Mouse (Mus musculus): ENCODE measurements at regions not wholly inside any gene's neighbourhood (a gene's known extent, or its start where the extent isn't known, plus 50 kb on each side); places are given as distances from the start of the nearest gene placed in this dataset.
A peak's percentile ranks its signal among the peaks of the same experiment; 100 is the strongest.

DNA sequence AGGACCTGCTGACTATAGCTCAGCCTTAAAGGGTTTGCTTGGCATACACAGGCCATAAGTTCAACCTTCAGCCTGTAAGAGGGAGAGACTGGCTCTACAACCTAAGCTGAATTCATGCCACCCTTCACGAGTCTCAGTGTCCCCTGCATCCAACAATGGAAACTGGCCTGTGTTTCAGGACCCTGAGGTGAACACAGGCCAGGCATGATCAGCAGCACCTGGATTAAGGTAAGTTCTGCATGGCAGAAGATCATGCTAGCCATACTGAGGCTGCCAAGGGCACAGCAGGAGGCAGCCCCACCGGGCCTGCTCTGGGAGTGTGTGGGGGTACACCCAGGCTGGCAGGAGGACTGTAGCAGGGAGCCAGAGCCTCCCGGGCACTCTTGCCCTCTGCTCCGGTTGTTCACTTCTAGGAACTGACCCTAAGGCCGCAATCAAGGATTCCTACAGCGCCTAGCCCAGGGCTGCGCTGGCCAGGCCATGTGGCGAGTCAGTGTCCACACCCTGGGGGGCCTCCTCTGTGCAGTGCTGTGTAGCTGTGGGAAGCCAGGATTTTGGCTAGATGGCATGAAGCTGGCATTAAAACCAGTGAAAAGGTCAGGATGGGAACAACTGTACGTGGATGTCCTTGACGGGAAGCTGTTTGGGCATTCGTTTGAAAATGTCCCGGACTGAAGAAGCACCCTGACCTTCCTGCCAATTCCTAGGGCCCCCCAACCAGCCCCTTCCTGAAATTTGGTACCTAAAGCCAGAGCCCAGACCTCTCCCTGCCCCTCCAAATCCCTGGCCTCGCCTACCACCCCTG, 74.8 kb upstream of the Ppp2r5c start:
- no peaks in the 10 kb centered on the region for H3K36me3 ChIP-seq (ENCODE audit: control insufficient read depth, insufficient read depth, low read length)
- no peaks in the 10 kb centered on the region for H3K4me1 ChIP-seq (ENCODE audit: control insufficient read depth, insufficient read depth, low read length)
- 77% methylated on average over 13 of the region's 13 CpGs for WGBS
- TF ChIP-seq CTCF (conservative IDR thresholded peaks at IDR 0.05; ENCODE audit: insufficient read depth, insufficient read length, low read depth, low read length) (no peak), POLR2A (IDR thresholded peaks at IDR 0.05; ENCODE audit: low read depth, low read length) (no peak)
- DNase-seq: no peak
- no peaks in the 10 kb centered on the region for H3K27me3 ChIP-seq (replicated peaks; ENCODE audit: control insufficient read depth, insufficient read depth, low read length)
- no peak overlapping the region for H3K4me3 ChIP-seq (ENCODE audit: insufficient read depth, low read depth, low read length)
- no peak overlapping the region for H3K27ac ChIP-seq (ENCODE audit: insufficient read depth, low read depth, low read length)

GRCm38 (mm10) chr12:110372986-110373385, 73.9 kb upstream of the Ppp2r5c start:
- Histone ChIP-seq H3K27ac (ENCODE audit: insufficient read depth, low read depth, low read length) (no peak overlapping the region), H3K4me1 (ENCODE audit: control insufficient read depth, insufficient read depth, low read length) (no peaks in the 10 kb centered on the region), H3K27me3 (replicated peaks; ENCODE audit: control insufficient read depth, insufficient read depth, low read length) (no peaks in the 10 kb centered on the region), H3K36me3 (ENCODE audit: control insufficient read depth, insufficient read depth, low read length) (no peaks in the 10 kb centered on the region), H3K4me3 (ENCODE audit: insufficient read depth, low read depth, low read length) (no peak overlapping the region)
- peak; percentile 3 for DNase-seq
- 59% methylated on average over 9 of the region's 9 CpGs for whole genome bisulfite sequencing
- TF ChIP-seq POLR2A (IDR thresholded peaks at IDR 0.05; ENCODE audit: low read depth, low read length): no peak

- TF ChIP-seq POLR2A (IDR thresholded peaks at IDR 0.05; ENCODE audit: low read depth, low read length) (no peak), CTCF (conservative IDR thresholded peaks at IDR 0.05; ENCODE audit: insufficient read depth, insufficient read length, low read depth, low read length) (peak; percentile 91)
- no peak overlapping the region for H3K4me3 ChIP-seq (ENCODE audit: insufficient read depth, low read depth, low read length)
- H3K27ac ChIP-seq (ENCODE audit: insufficient read depth, low read depth, low read length): no peak overlapping the region
- WGBS: 2% methylated on average over 27 of the region's 27 CpGs
- no peaks in the 10 kb centered on the region for H3K4me1 ChIP-seq (ENCODE audit: control insufficient read depth, insufficient read depth, low read length)
- peak; percentile 85 for DNase-seq
- H3K27me3 ChIP-seq (replicated peaks; ENCODE audit: control insufficient read depth, insufficient read depth, low read length): no peaks in the 10 kb centered on the region
- H3K36me3 ChIP-seq (ENCODE audit: control insufficient read depth, insufficient read depth, low read length): no peaks in the 10 kb centered on the region
These were observed 73.4 kb upstream of the Ppp2r5c start for GRCm38 (mm10) chr12:110373408-110374065.

GRCm38 (mm10) chr12:110375139-110375538, 71.8 kb upstream of the Ppp2r5c start:
- TF ChIP-seq CTCF (conservative IDR thresholded peaks at IDR 0.05; ENCODE audit: insufficient read depth, insufficient read length, low read depth, low read length) (no peak), POLR2A (IDR thresholded peaks at IDR 0.05; ENCODE audit: low read depth, low read length) (no peak)
- DNase-seq: no peak
- H3K4me1 ChIP-seq (ENCODE audit: control insufficient read depth, insufficient read depth, low read length): no peaks in the 10 kb centered on the region
- H3K27ac ChIP-seq (ENCODE audit: insufficient read depth, low read depth, low read length): no peak overlapping the region
- H3K36me3 ChIP-seq (ENCODE audit: control insufficient read depth, insufficient read depth, low read length): no peaks in the 10 kb centered on the region
- H3K27me3 ChIP-seq (replicated peaks; ENCODE audit: control insufficient read depth, insufficient read depth, low read length): no peaks in the 10 kb centered on the region
- H3K4me3 ChIP-seq (ENCODE audit: insufficient read depth, low read depth, low read length): no peak overlapping the region
- WGBS: 16% methylated on average over 15 of the region's 15 CpGs

- no peak overlapping the region for H3K27ac ChIP-seq (ENCODE audit: insufficient read depth, low read depth, low read length)
- H3K27me3 ChIP-seq (replicated peaks; ENCODE audit: control insufficient read depth, insufficient read depth, low read length): no peaks in the 10 kb centered on the region
- 34% methylated on average over 7 of the region's 7 CpGs for WGBS
- no peaks in the 10 kb centered on the region for H3K4me1 ChIP-seq (ENCODE audit: control insufficient read depth, insufficient read depth, low read length)
- no peak for TF ChIP-seq POLR2A (IDR thresholded peaks at IDR 0.05; ENCODE audit: low read depth, low read length)
- TF ChIP-seq CTCF (conservative IDR thresholded peaks at IDR 0.05; ENCODE audit: insufficient read depth, insufficient read length, low read depth, low read length): peak; percentile 36
- H3K36me3 ChIP-seq (ENCODE audit: control insufficient read depth, insufficient read depth, low read length): no peaks in the 10 kb centered on the region
- H3K4me3 ChIP-seq (ENCODE audit: insufficient read depth, low read depth, low read length): no peak overlapping the region
- no peak for DNase-seq
These were observed 70.7 kb upstream of the Ppp2r5c start for GRCm38 (mm10) chr12:110376062-110376837.

DNA sequence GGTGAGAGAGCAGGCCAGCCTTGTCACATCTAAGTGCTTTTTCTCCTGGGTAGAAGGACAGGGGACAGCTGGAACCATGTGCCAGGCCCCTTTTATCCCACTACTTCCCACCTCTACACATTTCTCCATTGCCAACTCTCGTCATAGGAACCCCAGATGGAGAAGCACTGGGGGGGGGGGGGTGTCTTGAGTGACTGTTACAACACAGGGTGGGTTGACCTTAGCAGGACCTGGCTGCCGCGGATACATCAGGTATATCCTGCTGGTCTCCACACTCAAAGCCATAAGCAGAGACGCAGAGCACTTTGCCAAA, 70.1 kb upstream of the Ppp2r5c start:
- no peak for DNase-seq
- Histone ChIP-seq H3K27me3 (replicated peaks; ENCODE audit: control insufficient read depth, insufficient read depth, low read length) (no peaks in the 10 kb centered on the region), H3K36me3 (ENCODE audit: control insufficient read depth, insufficient read depth, low read length) (no peaks in the 10 kb centered on the region), H3K4me3 (ENCODE audit: insufficient read depth, low read depth, low read length) (no peak overlapping the region), H3K4me1 (ENCODE audit: control insufficient read depth, insufficient read depth, low read length) (no peaks in the 10 kb centered on the region), H3K27ac (ENCODE audit: insufficient read depth, low read depth, low read length) (no peak overlapping the region)
- TF ChIP-seq CTCF (conservative IDR thresholded peaks at IDR 0.05; ENCODE audit: insufficient read depth, insufficient read length, low read depth, low read length): no peak
- no peak for TF ChIP-seq POLR2A (IDR thresholded peaks at IDR 0.05; ENCODE audit: low read depth, low read length)
- WGBS: 70% methylated on average over 4 of the region's 4 CpGs

- Histone ChIP-seq H3K27me3 (replicated peaks; ENCODE audit: control insufficient read depth, insufficient read depth, low read length) (no peaks in the 10 kb centered on the region), H3K27ac (ENCODE audit: insufficient read depth, low read depth, low read length) (no peak overlapping the region), H3K4me3 (ENCODE audit: insufficient read depth, low read depth, low read length) (no peak overlapping the region), H3K36me3 (ENCODE audit: control insufficient read depth, insufficient read depth, low read length) (no peaks in the 10 kb centered on the region), H3K4me1 (ENCODE audit: control insufficient read depth, insufficient read depth, low read length) (no peaks in the 10 kb centered on the region)
- TF ChIP-seq POLR2A (IDR thresholded peaks at IDR 0.05; ENCODE audit: low read depth, low read length) (no peak), CTCF (conservative IDR thresholded peaks at IDR 0.05; ENCODE audit: insufficient read depth, insufficient read length, low read depth, low read length) (no peak)
- DNase-seq: no peak
- WGBS: 77% methylated on average over 6 of the region's 6 CpGs
These were observed 69.6 kb upstream of the Ppp2r5c start for GRCm38 (mm10) chr12:110377306-110377705.

Measured in kidney, adult 2 months (tissue).